In the genomic region with DNA sequence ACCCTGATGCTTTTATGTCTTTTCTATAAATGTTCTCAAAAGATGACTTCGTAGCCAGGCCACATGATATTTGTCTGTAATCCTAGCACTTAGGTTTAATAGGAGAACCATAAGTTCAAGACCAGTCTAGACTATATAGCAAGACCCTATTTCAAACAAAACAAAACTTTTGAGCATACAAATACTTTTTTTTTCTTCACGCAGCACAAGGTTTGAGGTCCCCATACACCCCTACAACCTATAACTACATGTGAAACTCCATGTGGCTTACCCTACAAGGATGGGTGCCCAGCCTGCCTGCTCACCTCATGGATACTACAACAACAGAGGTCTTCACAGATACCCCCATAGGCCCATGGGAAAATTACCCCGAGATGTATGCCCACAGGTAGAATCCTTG, we compare ENCODE assay signal across 9 mouse cellular contexts. TPM values are rescaled to one million over a fixed set of nuclear protein-coding genes. Genes with fewer than 3 reads are reported as not detected.
DNase-seq lines count a peak whose midpoint lies in the region; ATAC-seq lines count a peak whose summit lies in the region.
"Had no signal": no experiment of that assay in that cellular context is flagged by ENCODE, and none has a peak within 500 bp of the region (broad histone marks: within the 10 kb centered on the region; RNA-seq: fewer than 3 reads in every experiment).

No protein-coding gene starts in this region.

- H3K9me3 ChIP-seq in kidney, embryonic 16.5 days (ENCODE audit: low read length) = no peaks in the 10 kb centered on the region
- H3K9me3 ChIP-seq in embryonic facial prominence, embryonic 15.5 days (replicated peaks) = no peaks in the 10 kb centered on the region
- no peaks in the 10 kb centered on the region for H3K9me3 ChIP-seq in intestine, embryonic 15.5 days
- no peaks in the 10 kb centered on the region for H3K9me3 ChIP-seq in midbrain, embryonic 16.5 days (replicated peaks; ENCODE audit: control insufficient read depth, low read length, poor library complexity, severe bottlenecking)

- H3K4me2 ChIP-seq in kidney, embryonic 16.5 days (replicated peaks; ENCODE audit: low read depth, low read length) = peak overlapping the region; percentile 93; the same call in 1 of the 2 replicates
- H3K4me2 ChIP-seq in embryonic facial prominence, embryonic 15.5 days (replicated peaks) = peak overlapping the region; percentile 75
- peak overlapping the region; percentile 73 for H3K4me2 ChIP-seq in intestine, embryonic 15.5 days (replicated peaks)
- peak overlapping the region; percentile 84 for H3K4me2 ChIP-seq in midbrain, embryonic 16.5 days (ENCODE audit: low read length)

- peaks cover 8% of the 10 kb centered on the region for H3K4me1 ChIP-seq in kidney, embryonic 16.5 days (ENCODE audit: insufficient read depth, low read length)
- peaks cover 7% of the 10 kb centered on the region for H3K4me1 ChIP-seq in embryonic facial prominence, embryonic 15.5 days
- no peaks in the 10 kb centered on the region; the same call in 1 of the 2 replicates for H3K4me1 ChIP-seq in intestine, embryonic 15.5 days (replicated peaks)
- peaks cover 7% of the 10 kb centered on the region for H3K4me1 ChIP-seq in midbrain, embryonic 16.5 days (ENCODE audit: control insufficient read depth, insufficient read depth, low read length)

- 45% methylated on average over 3 of the region's 3 CpGs for WGBS in kidney, embryonic 16.5 days
- WGBS in embryonic facial prominence, embryonic 15.5 days = 46% methylated on average over 3 of the region's 3 CpGs
- WGBS in intestine, embryonic 15.5 days = 43% methylated on average over 3 of the region's 3 CpGs
- WGBS in midbrain, embryonic 16.5 days = 52% methylated on average over 3 of the region's 3 CpGs

- H3K36me3 ChIP-seq in kidney, embryonic 16.5 days (ENCODE audit: insufficient read depth, low read length) = peaks cover 18% of the 10 kb centered on the region
- peaks cover 26% of the 10 kb centered on the region for H3K36me3 ChIP-seq in embryonic facial prominence, embryonic 15.5 days
- H3K36me3 ChIP-seq in intestine, embryonic 15.5 days = peaks cover 18% of the 10 kb centered on the region
- peaks cover 8% of the 10 kb centered on the region; the same call in 1 of the 2 replicates for H3K36me3 ChIP-seq in midbrain, embryonic 16.5 days (ENCODE audit: control insufficient read depth, insufficient read depth, low read length)

- no peak overlapping the region for H3K9ac ChIP-seq in kidney, embryonic 16.5 days (replicated peaks; ENCODE audit: low read length)
- no peak overlapping the region for H3K9ac ChIP-seq in embryonic facial prominence, embryonic 15.5 days
- H3K9ac ChIP-seq in intestine, embryonic 15.5 days = no peak overlapping the region
- peak overlapping the region; percentile 83; the same call in 1 of the 2 replicates for H3K9ac ChIP-seq in midbrain, embryonic 16.5 days (ENCODE audit: low read depth, low read length)

- no peak for DNase-seq in kidney, adult 11 months
- DNase-seq in ovary, postnatal 14 days (ENCODE audit: low spot score) = no peak
- no peak for DNase-seq in retina, postnatal 1 day

- H3K4me3 ChIP-seq in kidney, embryonic 16.5 days (ENCODE audit: low read length) = peak overlapping the region; percentile 95
- peak overlapping the region; percentile 89 for H3K4me3 ChIP-seq in embryonic facial prominence, embryonic 15.5 days (replicated peaks)
- peak overlapping the region; percentile 85 for H3K4me3 ChIP-seq in intestine, embryonic 15.5 days (replicated peaks)
- peak overlapping the region; percentile 68 for H3K4me3 ChIP-seq in midbrain, embryonic 16.5 days (ENCODE audit: low read depth, low read length)

- ATAC-seq in kidney, embryonic 16.5 days (ENCODE audit: low FRiP score, low TSS enrichment) = peak; percentile 55
- peak; percentile 11; the same call in 1 of the 2 replicates for ATAC-seq in embryonic facial prominence, embryonic 15.5 days (ENCODE audit: insufficient number of reproducible peaks, low FRiP score, low TSS enrichment, low read depth)
- ATAC-seq in intestine, embryonic 15.5 days = peak; percentile 26; the same call in 1 of the 2 replicates
- ATAC-seq in midbrain, embryonic 16.5 days = peak; percentile 68
- ATAC-seq in granulocyte monocyte progenitor cell, adult 5-6 weeks (replicated peaks; ENCODE audit: poor library complexity, severe bottlenecking) = no peak

- no peaks in the 10 kb centered on the region for H3K27me3 ChIP-seq in kidney, embryonic 16.5 days (ENCODE audit: insufficient read depth, low read length)
- H3K27me3 ChIP-seq in embryonic facial prominence, embryonic 15.5 days = no peaks in the 10 kb centered on the region
- no peaks in the 10 kb centered on the region for H3K27me3 ChIP-seq in intestine, embryonic 15.5 days (replicated peaks)
- H3K27me3 ChIP-seq in midbrain, embryonic 16.5 days (ENCODE audit: control insufficient read depth, insufficient read depth, low read depth, low read length) = no peaks in the 10 kb centered on the region

- no peak overlapping the region for H3K27ac ChIP-seq in kidney, embryonic 16.5 days (ENCODE audit: low read length)
- no peak overlapping the region for H3K27ac ChIP-seq in embryonic facial prominence, embryonic 15.5 days (replicated peaks)
- no peak overlapping the region for H3K27ac ChIP-seq in intestine, embryonic 15.5 days
- H3K27ac ChIP-seq in midbrain, embryonic 16.5 days (ENCODE audit: low read length) = no peak overlapping the region

RNA-seq across cellular contexts. Expression of a gene that starts 0.4 kb away (rescaled TPM):
- polyA plus RNA-seq in kidney, embryonic 16.5 days (2015; fragmentation: Nextera tagmentation; extraction: Ambion mirVana) = 126 and 139 TPM in 2 replicates
- 97.5 and 102 TPM in 2 replicates for polyA plus RNA-seq in embryonic facial prominence, embryonic 15.5 days (2015; fragmentation: Nextera tagmentation; extraction: Ambion mirVana)
- 72.0 and 73.4 TPM in 2 replicates for polyA plus RNA-seq in intestine, embryonic 15.5 days (2015; fragmentation: Nextera tagmentation; extraction: Ambion mirVana)
- 159 and 163 TPM in 2 replicates for polyA plus RNA-seq in midbrain, embryonic 16.5 days (2015; fragmentation: Nextera tagmentation; extraction: Ambion mirVana)
- total RNA-seq in granulocyte monocyte progenitor cell, adult 5-6 weeks (2014; fragmentation: Nextera tagmentation) = 32.9 and 48.9 TPM in 2 replicates
- 31.5 and 32.6 TPM in 2 replicates for total RNA-seq in granulocyte monocyte progenitor cell, adult 5-6 weeks (2017)

RNA-seq across cellular contexts. Expression of a gene that starts 28.3 kb away (rescaled TPM):
- polyA plus RNA-seq in kidney, embryonic 16.5 days (2015; fragmentation: Nextera tagmentation; extraction: Ambion mirVana) = 16.0 and 17.9 TPM in 2 replicates
- 13.2 and 14.3 TPM in 2 replicates for polyA plus RNA-seq in embryonic facial prominence, embryonic 15.5 days (2015; fragmentation: Nextera tagmentation; extraction: Ambion mirVana)
- polyA plus RNA-seq in intestine, embryonic 15.5 days (2015; fragmentation: Nextera tagmentation; extraction: Ambion mirVana) = 14.5 and 15.0 TPM in 2 replicates
- polyA plus RNA-seq in midbrain, embryonic 16.5 days (2015; fragmentation: Nextera tagmentation; extraction: Ambion mirVana) = 8.9 and 9.9 TPM in 2 replicates
- total RNA-seq in granulocyte monocyte progenitor cell, adult 5-6 weeks (2014; fragmentation: Nextera tagmentation) = 11.2 and 18.2 TPM in 2 replicates
- total RNA-seq in granulocyte monocyte progenitor cell, adult 5-6 weeks (2017) = 8.2 and 13.9 TPM in 2 replicates

RNA-seq across cellular contexts. Expression of a gene that starts 51.6 kb away (rescaled TPM):
- polyA plus RNA-seq in kidney, embryonic 16.5 days (2015; fragmentation: Nextera tagmentation; extraction: Ambion mirVana) = 0.74 and 1.8 TPM in 2 replicates
- 0.39 and 0.57 TPM in 2 replicates for polyA plus RNA-seq in embryonic facial prominence, embryonic 15.5 days (2015; fragmentation: Nextera tagmentation; extraction: Ambion mirVana)
- polyA plus RNA-seq in intestine, embryonic 15.5 days (2015; fragmentation: Nextera tagmentation; extraction: Ambion mirVana) = 0.16 and 0.38 TPM in 2 replicates
- 0.38 and 1.6 TPM in 2 replicates for polyA plus RNA-seq in midbrain, embryonic 16.5 days (2015; fragmentation: Nextera tagmentation; extraction: Ambion mirVana)
- not detected in 2 replicates for total RNA-seq in granulocyte monocyte progenitor cell, adult 5-6 weeks (2014; fragmentation: Nextera tagmentation)
- not detected in 2 replicates for total RNA-seq in granulocyte monocyte progenitor cell, adult 5-6 weeks (2017)
- total RNA-seq: MEL had no signal

RNA-seq across cellular contexts. Expression of a gene that starts 54.5 kb away (rescaled TPM):
- polyA plus RNA-seq in kidney, embryonic 16.5 days (2015; fragmentation: Nextera tagmentation; extraction: Ambion mirVana) = 6.8 and 8.1 TPM in 2 replicates
- 0.14 and 0.33 TPM in 2 replicates for polyA plus RNA-seq in embryonic facial prominence, embryonic 15.5 days (2015; fragmentation: Nextera tagmentation; extraction: Ambion mirVana)
- polyA plus RNA-seq in intestine, embryonic 15.5 days (2015; fragmentation: Nextera tagmentation; extraction: Ambion mirVana) = 1.2 and 1.3 TPM in 2 replicates
- polyA plus RNA-seq in midbrain, embryonic 16.5 days (2015; fragmentation: Nextera tagmentation; extraction: Ambion mirVana) = not detected in 2 replicates
- not detected in 2 replicates for total RNA-seq in granulocyte monocyte progenitor cell, adult 5-6 weeks (2014; fragmentation: Nextera tagmentation)
- not detected in 2 replicates for total RNA-seq in granulocyte monocyte progenitor cell, adult 5-6 weeks (2017)

RNA-seq across cellular contexts. Expression of a gene that starts 56.9 kb away (rescaled TPM):
- 6.7 and 7.1 TPM in 2 replicates for polyA plus RNA-seq in kidney, embryonic 16.5 days (2015; fragmentation: Nextera tagmentation; extraction: Ambion mirVana)
- 9.8 and 12.4 TPM in 2 replicates for polyA plus RNA-seq in embryonic facial prominence, embryonic 15.5 days (2015; fragmentation: Nextera tagmentation; extraction: Ambion mirVana)
- polyA plus RNA-seq in intestine, embryonic 15.5 days (2015; fragmentation: Nextera tagmentation; extraction: Ambion mirVana) = 8.6 and 10.1 TPM in 2 replicates
- polyA plus RNA-seq in midbrain, embryonic 16.5 days (2015; fragmentation: Nextera tagmentation; extraction: Ambion mirVana) = 3.6 and 4.4 TPM in 2 replicates
- total RNA-seq in granulocyte monocyte progenitor cell, adult 5-6 weeks (2014; fragmentation: Nextera tagmentation) = not detected in 2 replicates
- total RNA-seq in granulocyte monocyte progenitor cell, adult 5-6 weeks (2017) = not detected in 2 replicates
